Mouse (Mus musculus) frontal cortex, postnatal 14 days (tissue): ENCODE measurements around the gene Tm9sf3.
"Not testable (repeated sequence)": the region's sequence is repeated elsewhere in the genome, so short reads cannot be mapped to it uniquely, and the experiment has no call there.

ENCODE experiments used
- DNase-seq, 2 experiments: peaks; one replicate each; pipeline ENCODE4 v3.0.0; 2022; ENCODE audit warnings: low spot score in 2 of 2

Tm9sf3 gene

GRCm38 (mm10) chr19:41263630-41264295 is at the start of gene Tm9sf3:
Gene Tm9sf3, minus strand, starts transcription at chr19:41263997.
- DNase-seq = peak; percentile 76 to 82

GRCm38 (mm10) chr19:41312587-41312986 is 48.8 kb upstream of the Tm9sf3 start:
- DNase-seq = not testable (repeated sequence)

GRCm38 (mm10) chr19:41312027-41312426 is 48.2 kb upstream of the Tm9sf3 start:
- no peak for DNase-seq

DNA sequence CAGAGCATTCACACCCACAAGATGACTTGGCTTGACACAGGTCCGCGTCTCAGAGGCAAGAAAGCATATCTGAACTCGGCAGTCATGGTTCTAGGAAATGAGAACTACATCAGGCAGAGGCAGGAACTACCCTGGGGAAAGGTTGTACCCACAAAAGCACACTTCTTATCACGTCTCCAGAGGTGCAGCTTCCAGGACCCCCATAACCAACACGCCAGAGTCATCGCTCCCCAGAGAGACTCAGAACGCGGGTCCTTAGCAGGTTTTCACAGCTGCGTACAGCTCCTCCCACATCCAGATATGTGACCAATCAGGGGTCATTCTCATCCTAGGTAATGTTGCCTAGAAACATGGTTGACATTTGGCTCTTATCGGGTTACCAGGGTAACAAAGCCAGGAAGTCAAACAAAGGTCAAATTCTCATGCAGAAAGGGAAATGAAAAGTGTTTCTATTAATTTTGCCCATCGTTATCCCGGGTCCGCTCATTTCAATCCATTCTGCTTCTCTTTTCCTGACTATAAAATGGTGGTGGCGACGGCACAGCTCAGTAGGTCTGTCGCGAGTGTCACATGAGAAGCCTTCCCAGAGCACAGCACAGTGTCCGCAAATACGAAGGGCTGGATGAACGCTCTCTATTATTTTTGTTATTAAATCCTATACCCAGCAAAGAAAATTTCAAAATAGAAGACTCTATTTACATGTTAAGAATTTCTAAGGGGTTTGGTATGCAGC is 47.3 kb upstream of the Tm9sf3 start:
- DNase-seq = no peak

DNA sequence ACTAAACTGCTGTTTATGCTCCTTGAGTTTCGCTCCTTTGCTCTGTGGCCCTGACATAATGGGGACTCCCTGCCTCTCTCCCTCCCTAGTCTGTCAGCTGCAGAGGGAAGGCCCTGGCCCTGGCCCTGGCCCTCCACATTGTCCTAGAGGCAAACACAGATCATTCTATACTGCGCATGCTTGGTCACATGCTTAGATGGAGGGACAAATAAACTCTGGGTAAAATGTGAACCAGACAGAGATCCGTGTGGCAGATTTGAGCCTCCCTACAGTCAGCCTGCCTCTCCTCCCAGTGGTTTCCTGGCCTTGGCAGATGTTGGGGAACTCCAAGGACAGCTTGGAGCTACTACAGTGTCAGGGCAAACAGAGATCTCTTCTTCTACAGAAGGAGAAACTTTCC is 40.1 kb upstream of the Tm9sf3 start:
- no peak for DNase-seq

- DNase-seq = no peak
Measured at GRCm38 (mm10) chr19:41303433-41303832, 39.6 kb upstream of the Tm9sf3 start.

- DNase-seq = no peak
Measured at GRCm38 (mm10) chr19:41301856-41302255, 38.1 kb upstream of the Tm9sf3 start.

DNA sequence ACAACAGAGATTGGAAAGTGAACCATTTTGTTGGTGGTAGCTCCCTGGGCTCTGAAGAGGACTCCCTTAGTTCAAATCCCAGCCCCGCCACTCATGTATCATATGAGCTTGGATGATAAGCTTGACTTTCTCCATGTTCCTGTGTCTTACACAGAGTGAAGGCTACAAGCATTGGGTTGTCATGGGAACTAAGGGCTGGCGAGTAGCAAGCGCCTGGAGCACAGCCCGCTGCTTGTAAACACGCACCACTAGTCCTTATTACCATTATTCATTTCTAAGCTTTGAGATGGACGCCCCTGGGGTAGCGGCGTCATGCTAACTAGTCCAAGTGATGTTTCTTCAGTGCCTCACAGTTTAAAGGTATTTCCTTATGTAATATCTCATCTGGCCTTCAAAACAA is 35.6 kb upstream of the Tm9sf3 start:
- no peak for DNase-seq

DNA sequence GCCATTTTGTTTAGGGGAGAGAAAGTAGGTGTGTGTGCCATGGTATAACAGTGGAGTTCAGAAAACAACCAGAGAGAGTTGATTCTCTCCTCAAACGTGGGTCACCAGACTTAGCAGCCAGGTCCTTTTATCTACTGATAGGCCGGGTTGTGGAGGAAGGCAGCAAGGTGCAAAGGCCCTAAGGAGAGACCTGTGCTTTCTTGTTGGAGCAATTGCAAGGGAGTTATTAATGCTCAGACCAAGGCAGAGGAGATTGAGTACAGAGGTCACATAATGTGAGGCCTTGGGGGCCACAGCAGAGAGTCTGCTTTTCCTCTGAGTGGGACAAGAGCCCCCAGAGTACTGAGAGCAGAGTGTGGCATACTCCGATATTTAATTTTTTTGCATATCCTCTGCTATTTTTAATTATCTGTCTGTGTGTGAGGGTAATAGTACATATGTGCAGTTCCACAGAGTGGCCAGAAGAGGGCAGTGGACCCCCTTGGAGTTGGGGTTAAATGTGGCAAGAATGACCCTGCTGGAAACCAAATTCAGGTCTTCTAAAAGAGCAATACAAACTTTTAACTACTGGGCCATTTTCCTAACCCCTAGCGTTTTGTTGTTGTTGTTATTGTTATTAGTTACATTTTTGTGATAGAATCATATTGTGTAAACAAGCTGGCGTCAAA is 27.3 kb upstream of the Tm9sf3 start:
- no peak for DNase-seq

DNA sequence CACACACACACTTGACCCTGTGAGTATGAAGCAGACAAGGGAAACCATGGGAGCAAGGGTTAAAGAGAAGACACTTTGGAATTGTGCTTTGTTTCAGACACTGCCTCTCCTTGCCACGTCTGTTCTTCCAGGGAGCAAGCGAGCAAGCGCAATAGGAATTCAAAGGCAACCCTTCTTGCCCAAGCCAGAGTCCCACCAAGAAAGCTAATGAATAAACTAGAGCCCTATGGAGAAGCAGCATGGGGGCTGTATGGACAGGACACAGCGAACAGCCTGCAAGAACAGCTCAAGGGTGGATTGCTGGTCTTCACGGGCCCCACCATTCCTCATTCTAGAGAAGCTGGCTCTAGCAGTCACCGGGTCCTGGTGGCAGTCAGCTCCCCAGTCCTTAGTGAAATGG is 24.8 kb upstream of the Tm9sf3 start:
- DNase-seq = no peak

GRCm38 (mm10) chr19:41287224-41287623 is 23.4 kb upstream of the Tm9sf3 start:
- no peak for DNase-seq

- no peak for DNase-seq
Measured at GRCm38 (mm10) chr19:41284515-41284914, 20.7 kb upstream of the Tm9sf3 start.

- no peak for DNase-seq
Measured at GRCm38 (mm10) chr19:41282718-41283117, 18.9 kb upstream of the Tm9sf3 start.

DNA sequence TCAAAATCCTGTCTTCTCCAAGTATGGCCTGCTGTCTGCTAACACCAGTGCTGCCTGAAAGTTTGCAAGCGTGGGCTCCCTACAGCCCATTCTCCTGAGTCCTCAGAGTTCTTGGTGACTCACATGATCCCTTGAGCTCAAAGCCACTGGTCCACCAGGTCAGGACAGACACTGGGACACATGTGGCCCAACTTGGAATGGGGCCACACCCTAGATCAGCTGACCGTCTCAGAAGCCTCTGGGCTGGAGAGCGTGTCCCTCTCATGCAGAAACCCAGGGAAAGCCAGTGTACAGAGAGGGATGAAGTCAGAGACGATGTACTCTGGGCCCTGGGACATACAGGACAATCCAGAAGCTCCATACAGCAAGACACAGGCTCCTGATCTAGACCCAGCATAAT is 18.4 kb upstream of the Tm9sf3 start:
- DNase-seq = no peak

DNA sequence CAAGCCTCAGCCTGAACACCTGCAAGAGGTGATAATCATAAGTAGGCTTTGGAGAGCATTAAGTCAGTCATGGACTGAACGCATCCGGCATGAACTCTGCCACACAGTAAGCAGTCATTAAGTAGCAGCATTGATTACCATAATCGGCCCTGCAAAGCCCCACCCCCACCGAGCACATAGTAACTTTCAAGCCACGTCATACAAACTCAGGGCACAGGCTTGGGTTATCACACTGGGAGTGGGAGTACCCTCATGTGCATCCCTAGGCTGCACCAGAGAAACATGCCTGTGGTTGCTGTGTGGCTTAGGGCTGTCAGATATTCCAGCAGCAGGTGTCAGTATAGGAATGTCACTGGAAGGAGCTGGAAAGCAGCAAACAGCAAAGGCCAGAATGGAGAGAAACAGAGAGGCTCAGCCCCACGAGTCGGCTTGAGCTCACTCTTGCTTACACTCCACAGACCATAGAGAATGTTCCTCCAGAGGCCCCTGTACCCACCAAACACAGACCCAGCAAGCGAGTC is 16.0 kb upstream of the Tm9sf3 start:
- DNase-seq = no peak

GRCm38 (mm10) chr19:41278606-41279005 is 14.8 kb upstream of the Tm9sf3 start:
- DNase-seq = no peak

- no peak for DNase-seq
Measured at GRCm38 (mm10) chr19:41275588-41275987, 11.8 kb upstream of the Tm9sf3 start.

DNA sequence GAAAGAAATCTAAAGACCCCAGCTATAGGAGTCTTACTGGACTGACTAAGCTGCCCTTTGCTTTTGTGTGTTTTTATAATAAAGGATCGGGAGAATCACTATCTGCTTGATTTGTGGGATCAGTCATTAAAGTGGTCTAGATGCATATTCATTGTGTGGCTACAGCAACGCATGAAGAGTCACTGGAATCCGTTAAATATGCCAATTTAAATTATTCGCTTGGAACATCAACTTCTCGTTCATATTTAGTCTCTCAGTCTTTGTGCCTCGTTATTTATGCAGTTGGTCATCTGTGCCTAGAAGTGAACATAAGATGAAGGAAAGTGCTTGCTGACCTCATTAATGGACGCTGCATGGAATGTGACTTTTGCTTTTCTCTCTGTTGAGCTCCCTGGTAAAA is 7.1 kb upstream of the Tm9sf3 start:
- no peak for DNase-seq

DNA sequence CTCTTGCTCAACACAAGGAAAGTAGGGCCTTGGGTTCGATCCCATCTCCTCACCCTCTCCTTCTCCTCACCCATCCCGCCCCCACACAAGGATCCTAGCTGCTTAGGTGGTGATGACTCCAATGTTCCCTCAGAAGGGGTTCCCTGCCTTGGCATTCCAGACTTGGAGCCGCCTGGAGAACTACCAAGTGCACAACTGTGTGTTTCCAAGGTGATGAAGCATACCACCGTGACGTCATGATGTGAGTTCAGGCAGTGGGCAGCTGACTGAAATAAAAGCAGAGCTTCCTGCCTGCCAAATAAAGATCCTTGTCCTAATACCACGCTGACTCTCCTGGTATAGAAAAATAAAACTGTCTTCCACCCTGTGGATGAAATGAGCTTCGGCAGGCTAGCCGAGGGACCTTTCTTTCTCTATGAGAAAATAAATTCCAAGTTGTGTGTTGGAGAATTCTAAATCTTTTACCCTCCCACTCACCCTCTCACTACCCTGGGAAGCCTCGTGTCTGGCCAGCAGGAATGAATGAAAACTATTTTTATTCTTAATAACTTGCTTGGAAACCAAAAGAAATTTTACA is 6.4 kb upstream of the Tm9sf3 start:
- DNase-seq = peak; percentile 39 to 51

GRCm38 (mm10) chr19:41266251-41266901 is 2.6 kb upstream of the Tm9sf3 start:
- DNase-seq = no peak

DNA sequence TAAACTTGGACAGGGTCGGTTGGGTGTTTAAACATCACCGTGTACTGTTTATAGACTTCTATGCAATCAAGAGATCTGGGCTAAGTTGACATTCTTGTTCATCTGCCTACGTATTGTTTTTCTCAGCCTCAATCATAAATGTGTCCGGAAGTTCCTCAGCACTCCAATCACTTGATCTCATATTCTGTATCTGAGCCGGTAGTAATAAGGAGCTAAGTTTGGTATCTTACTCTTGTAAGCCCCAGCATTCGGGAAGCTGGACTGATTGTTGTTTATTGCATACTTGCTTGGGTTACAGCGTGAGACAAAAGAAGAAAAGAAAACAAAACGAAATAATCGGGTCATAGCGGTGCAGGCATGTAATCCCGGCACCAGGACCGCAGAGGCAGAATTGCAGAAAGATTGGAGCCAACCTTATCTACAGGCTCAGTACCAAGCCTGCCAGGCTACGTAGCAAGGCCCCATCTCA is 568 bp upstream of the Tm9sf3 start:
- no peak for DNase-seq
